Mouse (Mus musculus) cerebellum, adult 11-12 months (tissue): ENCODE measurements around the gene Fgfr2.
A peak's percentile ranks its signal among the peaks of the same experiment; 100 is the strongest.

Experiments
- DNase-seq: peaks from one replicate; pipeline ENCODE4 v3.0.0; 2022

The Fgfr2 gene

GRCm38 (mm10) chr7:130300606-130301005, 2822.5 kb downstream of the Fgfr2 start:
- no peak for DNase-seq

- DNase-seq, result no peak
Observed at GRCm38 (mm10) chr7:130298926-130299594, 2824.1 kb downstream of the Fgfr2 start.

GRCm38 (mm10) chr7:130291179-130291578, 2832.0 kb downstream of the Fgfr2 start:
- DNase-seq, result no peak

GRCm38 (mm10) chr7:130289428-130289790, 2833.7 kb downstream of the Fgfr2 start:
- no peak for DNase-seq

GRCm38 (mm10) chr7:130288719-130289427, 2834.3 kb downstream of the Fgfr2 start:
- DNase-seq, result no peak

- DNase-seq, result no peak
Observed at GRCm38 (mm10) chr7:130288248-130288647, 2834.9 kb downstream of the Fgfr2 start.

GRCm38 (mm10) chr7:130278738-130279705, 2844.1 kb downstream of the Fgfr2 start:
- no peak for DNase-seq

- no peak for DNase-seq
Observed at GRCm38 (mm10) chr7:130278000-130278737, 2845.0 kb downstream of the Fgfr2 start.

- DNase-seq, result peak; percentile 25
Observed at GRCm38 (mm10) chr7:130273265-130273664, 2849.9 kb downstream of the Fgfr2 start.

- DNase-seq, result no peak
Observed at GRCm38 (mm10) chr7:130270807-130271206, 2852.3 kb downstream of the Fgfr2 start.

GRCm38 (mm10) chr7:130269124-130269867, 2853.9 kb downstream of the Fgfr2 start:
- DNase-seq, result no peak

GRCm38 (mm10) chr7:130267099-130267498, 2856.1 kb downstream of the Fgfr2 start:
- no peak for DNase-seq

- peak; percentile 20 for DNase-seq
Observed at GRCm38 (mm10) chr7:130266166-130266490, 2857.0 kb downstream of the Fgfr2 start.

GRCm38 (mm10) chr7:130265319-130266165, 2857.6 kb downstream of the Fgfr2 start:
- DNase-seq, result no peak

- DNase-seq, result no peak
Observed at GRCm38 (mm10) chr7:130264616-130265318, 2858.4 kb downstream of the Fgfr2 start.

- DNase-seq, result no peak
Observed at GRCm38 (mm10) chr7:130263799-130264351, 2859.3 kb downstream of the Fgfr2 start.

GRCm38 (mm10) chr7:130263233-130263594, 2859.9 kb downstream of the Fgfr2 start:
- no peak for DNase-seq

- DNase-seq, result no peak
Observed at GRCm38 (mm10) chr7:130262528-130263232, 2860.5 kb downstream of the Fgfr2 start.
